Mouse (Mus musculus): ENCODE measurements around the gene Nr6a1.

The Nr6a1 gene

DNA sequence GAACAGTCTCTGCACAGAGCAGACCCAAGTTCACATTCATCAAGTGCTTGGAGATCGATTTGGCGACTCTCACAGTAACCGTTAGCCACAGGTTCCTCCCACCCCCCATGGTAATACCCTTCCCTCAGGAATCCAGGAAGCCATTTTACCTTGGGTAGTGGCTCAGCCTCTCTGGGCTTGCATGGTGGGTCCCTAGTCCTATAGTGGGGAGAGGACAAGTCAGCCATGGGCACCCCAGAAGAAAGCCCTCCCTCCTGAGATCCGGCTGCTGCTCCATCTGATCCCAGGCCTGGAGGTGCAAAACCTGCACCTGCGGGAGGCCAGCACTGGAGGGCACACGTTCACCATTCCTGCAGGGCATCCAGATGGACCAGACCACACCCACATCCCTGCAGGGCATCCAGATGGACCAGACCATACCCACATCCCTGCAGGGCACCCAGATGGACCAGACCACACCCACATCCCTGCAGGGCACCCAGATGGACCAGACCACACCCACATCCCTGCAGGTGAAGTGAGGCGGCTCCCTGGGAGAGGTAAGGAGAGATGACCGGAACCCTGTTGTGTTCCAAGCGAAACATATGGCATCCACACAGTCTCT, 252.0 kb downstream of the Nr6a1 start:
- no peak for DNase-seq (ENCODE audit: low read depth, low spot score)

Data from c-Kit-negative CD71-positive TER-119-positive erythroid progenitor cells, embryonic 14.5 days (primary cell).